Mouse (Mus musculus) forebrain, embryonic 14.5 days (tissue): Measurements from ENCODE around the gene Qsox1. TPM values are rescaled to one million over a fixed set of nuclear protein-coding genes. Genes with fewer than 3 reads are reported as not detected.

Experiments used
- ATAC-seq: fragments of 200-750 bp; cut with Nextera tagmentation; 2 replicates; pipeline ENCODE4 v1.8.0; 2017; ENCODE audit warnings: mild to moderate bottlenecking, moderate library complexity
- DNase-seq: peaks from one replicate; pipeline ENCODE4 v3.0.0-alpha.2; 2015; ENCODE audit warnings: low spot score
- H3K27ac ChIP-seq: fragments of 300-500 bp; sonication (generic); 2 replicates; pipeline ENCODE4 v1.5.1; 2014; ENCODE audit warnings: low read depth, mild to moderate bottlenecking, control low read depth, low read length, moderate library complexity
- H3K27me3 ChIP-seq: fragments of 300-500 bp; sonication (generic); replicated peaks from 2 replicates; pipeline ENCODE4 v1.6.1; 2014; ENCODE audit warnings: low read length, control low read depth, mixed read lengths; ENCODE audit not compliant: control insufficient read depth, insufficient read depth
- H3K36me3 ChIP-seq: fragments of 300-500 bp; sonication (generic); 2 replicates; pipeline ENCODE4 v1.6.1; 2014; ENCODE audit warnings: low read length, control low read depth; ENCODE audit not compliant: control insufficient read depth, insufficient read depth
- H3K4me1 ChIP-seq: fragments of 300-500 bp; sonication (generic); 2 replicates; pipeline ENCODE4 v1.6.1; 2014; ENCODE audit warnings: antibody characterized with exemption, low read length, control low read depth; ENCODE audit not compliant: control insufficient read depth, insufficient read depth
- H3K4me2 ChIP-seq: fragments of 300-500 bp; sonication (generic); 2 replicates; pipeline ENCODE4 v1.6.1; 2014; ENCODE audit warnings: mild to moderate bottlenecking, control low read depth, low read length
- H3K4me3 ChIP-seq: fragments of 300-500 bp; sonication (generic); 2 replicates; pipeline ENCODE4 v1.5.1; 2014; ENCODE audit warnings: low read depth, low read length, control low read depth
- H3K9ac ChIP-seq: fragments of 300-500 bp; sonication (generic); 2 replicates; pipeline ENCODE4 v1.6.1; 2014; ENCODE audit warnings: mild to moderate bottlenecking, low read length, control low read depth, moderate library complexity
- H3K9me3 ChIP-seq: fragments of 300-500 bp; sonication (generic); replicated peaks from 2 replicates; pipeline ENCODE4 v1.6.1; 2016; ENCODE audit warnings: low read length, control low read depth, mixed read lengths; ENCODE audit not compliant: control insufficient read depth
- WGBS: fragments of 180-500 bp; shearing (Covaris S2); extraction: QIAGEN DNeasy Blood & Tissue Kit; methylation state at CpG from one replicate; pipeline ENCODE4 v1.1.7; 2014; 5-methylcytosine and 5-hydroxymethylcytosine counted together
- polyA plus RNA-seq: library from polyadenylated mRNA; unstranded; fragments of >200 nt; fragmentation: Nextera tagmentation; extraction: Ambion mirVana; gene quantifications from 2 replicates; pipeline ENCODE4 v1.2.1, GENCODE M21; 2014

The Qsox1 gene
- polyA plus RNA-seq, 1 experiment from 2014 or later = 7.9 TPM

DNA sequence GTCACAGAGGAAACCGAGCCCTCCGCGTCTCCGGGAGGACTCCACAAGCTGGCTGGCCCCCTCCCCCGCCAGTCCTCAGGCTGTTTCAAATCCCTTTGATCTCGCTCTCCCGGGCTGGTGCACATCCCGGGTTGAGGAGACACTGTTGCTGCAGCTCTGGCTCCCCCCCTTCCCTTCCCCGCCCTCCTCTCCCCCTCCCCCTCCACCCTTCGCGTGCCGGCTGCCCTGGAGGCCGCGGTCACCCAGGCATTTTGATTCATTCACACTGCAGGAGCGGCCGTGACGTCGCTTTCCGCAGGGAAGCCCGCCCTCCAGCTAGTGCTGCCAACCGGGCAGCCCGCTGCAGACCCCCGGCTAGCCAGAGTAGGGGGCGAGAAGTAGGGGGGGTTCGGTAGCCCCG lies 70.7 kb downstream of the Qsox1 start:
- peak; percentile 55 for DNase-seq
- peaks cover 22% of the 10 kb centered on the region for H3K4me1 ChIP-seq
- under 1% methylated on average over 25 of the region's 26 CpGs for WGBS

DNA sequence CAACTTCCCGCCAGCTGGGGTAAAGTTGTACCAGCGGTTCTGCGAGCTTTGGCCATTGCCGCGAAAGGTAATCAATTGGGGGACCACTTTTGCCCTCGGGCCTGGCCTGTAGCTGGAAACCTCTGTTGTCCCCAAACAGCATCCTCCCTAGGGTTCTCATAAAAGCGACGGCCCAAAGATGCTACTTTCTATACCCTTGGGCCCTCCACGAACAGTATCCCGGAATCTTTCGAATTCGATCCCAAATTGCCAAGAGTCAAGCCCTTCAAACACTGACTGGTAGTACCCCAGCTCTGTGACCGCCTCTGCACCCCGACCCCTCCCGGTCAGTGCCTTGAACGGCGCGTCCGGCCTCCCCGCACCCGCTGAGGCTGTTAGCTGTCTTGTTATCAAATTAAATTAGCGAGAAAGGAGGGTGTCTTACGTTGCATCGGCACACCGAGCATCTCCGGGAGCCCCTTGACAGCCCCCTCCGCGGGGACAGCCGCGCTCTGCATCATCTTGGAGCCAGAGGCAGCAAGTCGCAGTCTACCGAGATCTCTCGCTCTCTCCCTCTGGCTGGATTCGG lies 71.2 kb downstream of the Qsox1 start:
- H3K27ac ChIP-seq = no peak overlapping the region
- H3K36me3 ChIP-seq = no peaks in the 10 kb centered on the region
- H3K9ac ChIP-seq = peak overlapping the region; percentile 41; the same call in 1 of the 2 replicates
- WGBS = under 1% methylated on average over 34 of the region's 34 CpGs
- DNase-seq (no peak), ATAC-seq (peak; percentile 17; the same call in 1 of the 2 replicates)
- H3K27me3 ChIP-seq = peaks cover 92% of the 10 kb centered on the region
- peaks cover 22% of the 10 kb centered on the region for H3K4me1 ChIP-seq
- peak overlapping the region; percentile 46 for H3K4me3 ChIP-seq
- no peaks in the 10 kb centered on the region for H3K9me3 ChIP-seq
- peak overlapping the region; percentile 91 for H3K4me2 ChIP-seq

More for the DNA sequence above, 70.7 kb downstream of the Qsox1 start:
- Histone ChIP-seq H3K4me3 (peak overlapping the region; percentile 46), H3K36me3 (no peaks in the 10 kb centered on the region), H3K4me2 (peak overlapping the region; percentile 91), H3K9me3 (no peaks in the 10 kb centered on the region), H3K27ac (no peak overlapping the region), H3K27me3 (peaks cover 91% of the 10 kb centered on the region), H3K9ac (peak overlapping the region; percentile 41)
- peak; percentile 70 for ATAC-seq

DNA sequence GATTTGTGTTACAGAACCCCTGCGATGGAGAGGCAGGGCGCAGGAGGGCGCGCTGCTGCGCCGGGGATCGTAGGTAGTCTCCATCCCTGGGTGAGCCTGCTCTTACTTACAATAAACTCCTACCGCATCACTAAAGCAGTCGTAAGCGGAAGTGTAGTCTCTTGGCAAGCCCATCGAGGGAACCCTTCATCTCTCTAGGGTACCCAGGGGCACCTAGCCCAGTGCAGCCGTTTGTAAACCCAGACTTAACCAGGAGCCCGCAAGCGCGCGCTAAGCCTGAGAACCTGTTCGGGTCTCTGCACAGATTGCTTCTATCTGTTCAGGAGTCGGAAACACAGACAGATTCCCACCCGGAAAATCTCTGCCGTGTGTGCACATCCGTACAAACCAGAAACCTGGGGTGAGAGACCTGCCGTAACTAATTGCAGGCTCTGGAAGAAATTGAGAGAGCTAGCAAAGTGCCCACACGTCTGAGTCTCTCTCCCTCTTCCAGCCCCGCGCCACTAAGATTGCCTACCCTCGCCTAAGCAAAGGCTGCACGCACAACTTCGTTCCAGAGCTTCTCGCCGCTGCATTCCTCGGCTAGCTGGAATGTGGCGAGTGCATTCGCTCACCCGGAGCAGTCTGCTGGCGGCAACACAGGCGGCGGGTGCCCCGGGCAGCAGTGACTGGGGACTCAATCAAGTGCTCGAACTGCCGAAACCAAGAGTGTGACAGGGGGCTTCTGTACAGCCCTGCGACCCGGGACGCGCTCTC lies 71.9 kb downstream of the Qsox1 start:
- H3K4me3 ChIP-seq = peak overlapping the region; percentile 46; the same call in 1 of the 2 replicates
- peak overlapping the region; percentile 91 for H3K4me2 ChIP-seq
- H3K9me3 ChIP-seq = no peaks in the 10 kb centered on the region
- H3K9ac ChIP-seq = no peak overlapping the region
- under 1% methylated on average over 44 of the region's 44 CpGs for WGBS
- peaks cover 92% of the 10 kb centered on the region for H3K27me3 ChIP-seq
- no peak for DNase-seq
- H3K27ac ChIP-seq = no peak overlapping the region
- peak; percentile 21; the same call in 1 of the 2 replicates for ATAC-seq
- no peaks in the 10 kb centered on the region for H3K36me3 ChIP-seq
- peaks cover 22% of the 10 kb centered on the region for H3K4me1 ChIP-seq

DNA sequence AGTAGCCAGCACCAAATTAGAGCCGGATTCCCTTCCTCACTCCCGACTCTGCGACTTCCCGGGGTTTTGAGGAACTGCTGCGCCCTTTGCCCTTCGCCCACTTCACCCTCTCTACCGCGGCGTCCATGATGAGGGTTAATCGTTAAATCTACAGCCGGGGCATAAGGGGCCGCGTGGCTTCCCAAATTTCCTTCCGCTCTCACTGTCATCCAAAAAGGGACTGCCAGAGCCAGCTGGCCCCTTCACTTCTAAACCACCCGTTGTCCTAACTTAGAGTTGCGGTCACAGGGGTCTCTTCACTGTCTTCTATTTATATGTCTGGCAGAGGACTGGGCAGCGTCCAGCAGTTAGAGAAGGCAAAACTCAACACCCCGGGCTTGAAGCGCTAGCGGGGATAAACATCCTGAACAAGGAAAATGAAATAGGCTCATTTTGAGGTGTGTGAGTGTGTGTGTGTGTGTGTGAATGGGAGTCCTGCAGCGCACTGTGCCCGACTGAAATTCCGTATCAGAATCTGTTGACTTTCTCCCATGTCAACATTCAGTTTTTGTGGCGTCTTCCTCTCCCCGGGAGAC lies 74.8 kb downstream of the Qsox1 start:
- under 1% methylated on average over 25 of the region's 25 CpGs for WGBS
- ATAC-seq (no peak), DNase-seq (no peak)
- Histone ChIP-seq H3K27ac (no peak overlapping the region), H3K9me3 (no peaks in the 10 kb centered on the region), H3K4me2 (no peak overlapping the region), H3K9ac (no peak overlapping the region), H3K4me1 (peaks cover 19% of the 10 kb centered on the region), H3K27me3 (peaks cover 94% of the 10 kb centered on the region), H3K36me3 (no peaks in the 10 kb centered on the region), H3K4me3 (no peak overlapping the region)

DNA sequence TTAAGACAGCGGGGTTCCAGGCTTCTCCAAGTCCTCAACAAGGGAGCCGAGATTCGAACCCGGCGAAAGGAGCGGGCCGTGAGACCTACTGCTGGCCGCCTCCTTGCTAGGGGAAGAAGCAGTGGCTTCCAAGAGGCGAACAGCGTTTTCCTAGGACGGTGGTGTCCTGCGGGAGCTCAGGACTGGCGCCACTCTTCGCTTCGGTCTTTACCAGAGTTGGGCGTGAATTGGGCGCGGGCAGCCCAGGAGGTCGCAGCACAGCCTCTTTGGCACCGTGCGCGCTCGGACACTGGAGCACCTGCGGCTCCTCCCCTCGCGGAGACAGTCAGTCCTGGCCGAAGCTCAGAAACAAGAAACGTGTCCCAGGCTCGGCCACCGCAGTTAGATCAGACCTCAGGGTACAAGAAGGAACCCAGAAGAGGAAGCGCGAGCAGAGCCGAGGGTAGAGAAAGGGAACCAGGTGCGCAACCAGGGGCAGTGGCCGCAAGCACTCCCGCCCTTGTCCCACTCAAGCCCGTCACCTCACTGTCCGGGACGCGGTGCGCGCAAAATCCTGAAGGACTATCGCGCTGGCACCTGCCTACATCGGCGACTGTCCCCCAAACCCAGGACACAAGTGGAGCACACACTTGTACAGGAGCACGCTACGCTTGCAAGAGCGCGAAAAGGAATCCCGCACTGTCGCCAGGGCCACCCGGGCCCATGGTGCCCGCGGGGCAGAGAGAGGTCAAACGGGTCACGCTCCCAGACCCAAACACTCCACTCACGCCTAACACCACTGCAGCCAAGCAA lies 75.5 kb downstream of the Qsox1 start:
- no peak overlapping the region for H3K4me3 ChIP-seq
- ATAC-seq (no peak), DNase-seq (no peak)
- peaks cover 13% of the 10 kb centered on the region for H3K4me1 ChIP-seq
- H3K9ac ChIP-seq = no peak overlapping the region
- no peak overlapping the region for H3K27ac ChIP-seq
- no peak overlapping the region for H3K4me2 ChIP-seq
- peaks cover 94% of the 10 kb centered on the region for H3K27me3 ChIP-seq
- under 1% methylated on average over 58 of the region's 58 CpGs for WGBS
- H3K36me3 ChIP-seq = no peaks in the 10 kb centered on the region
- H3K9me3 ChIP-seq = no peaks in the 10 kb centered on the region

DNA sequence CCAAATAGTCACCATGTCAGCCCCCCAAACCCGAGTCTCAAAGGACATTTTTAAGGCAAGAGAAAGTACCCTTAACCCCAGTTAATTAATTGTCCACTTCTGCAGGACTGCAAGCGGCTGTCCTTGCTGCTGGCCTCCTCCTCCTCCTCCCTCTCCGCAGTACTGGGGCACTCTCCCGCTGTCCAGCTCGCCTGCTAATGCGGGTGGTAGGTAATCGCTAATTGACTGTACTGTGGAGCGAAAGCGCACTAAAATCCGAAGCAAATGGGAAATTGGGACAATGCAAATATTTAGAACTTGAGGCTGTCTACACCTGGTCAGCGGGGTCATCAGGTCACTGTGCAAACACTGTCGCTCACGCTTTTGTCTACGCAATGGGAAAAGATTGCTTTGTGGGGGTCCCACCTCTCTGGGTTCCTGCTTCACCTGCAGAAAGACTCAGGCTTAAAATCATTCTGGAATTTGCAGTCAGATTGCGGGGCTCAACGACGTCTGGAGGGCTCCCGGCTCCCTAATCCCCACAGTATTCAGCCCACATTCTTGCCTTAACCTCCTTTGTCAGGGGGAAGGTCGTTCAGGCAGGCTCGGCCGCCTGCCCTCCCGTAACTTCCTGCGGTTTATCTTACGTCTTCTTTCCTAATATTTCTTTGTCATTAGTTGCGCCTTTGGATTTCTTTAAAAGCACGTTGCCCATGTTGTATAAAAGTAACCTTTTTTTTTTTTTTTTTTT lies 76.4 kb downstream of the Qsox1 start:
- H3K9ac ChIP-seq = no peak overlapping the region
- no peaks in the 10 kb centered on the region for H3K36me3 ChIP-seq
- H3K4me2 ChIP-seq = no peak overlapping the region
- ATAC-seq = no peak
- WGBS = under 1% methylated on average over 26 of the region's 26 CpGs
- H3K27ac ChIP-seq = no peak overlapping the region
- no peak for DNase-seq
- no peaks in the 10 kb centered on the region for H3K9me3 ChIP-seq
- no peak overlapping the region for H3K4me3 ChIP-seq
- H3K4me1 ChIP-seq = 0 out of 2 replicates have a peak, but pooled peaks cover 4% of the 10 kb centered on the region
- H3K27me3 ChIP-seq = peaks cover 93% of the 10 kb centered on the region

DNA sequence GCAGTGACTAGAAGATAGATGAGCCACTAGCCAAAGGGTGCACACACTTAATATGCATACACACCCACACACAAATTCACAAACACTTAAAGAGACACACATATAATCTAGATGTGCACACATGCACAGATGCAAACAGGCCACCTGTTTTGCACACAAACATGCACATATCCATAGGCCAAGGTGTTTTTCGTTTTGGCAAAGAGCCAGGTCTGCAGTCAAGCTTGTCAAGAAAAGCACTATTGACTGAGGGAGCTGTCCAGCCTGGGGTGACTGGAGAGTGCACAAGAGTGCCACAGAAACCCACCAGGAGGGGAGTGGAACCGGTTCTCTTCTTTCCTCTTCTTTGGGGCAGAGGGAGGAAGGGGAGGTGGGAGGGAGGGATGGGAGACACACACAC lies 81.5 kb downstream of the Qsox1 start:
- no peak for DNase-seq
- Histone ChIP-seq H3K36me3 (no peaks in the 10 kb centered on the region), H3K27ac (no peak overlapping the region), H3K4me3 (no peak overlapping the region), H3K4me2 (no peak overlapping the region), H3K27me3 (peaks cover 83% of the 10 kb centered on the region), H3K9me3 (no peaks in the 10 kb centered on the region), H3K9ac (no peak overlapping the region), H3K4me1 (peaks cover 3% of the 10 kb centered on the region; the same call in 1 of the 2 replicates)
- ATAC-seq = no peak
- whole genome bisulfite sequencing = 0% methylated on average over 2 of the region's 2 CpGs

DNA sequence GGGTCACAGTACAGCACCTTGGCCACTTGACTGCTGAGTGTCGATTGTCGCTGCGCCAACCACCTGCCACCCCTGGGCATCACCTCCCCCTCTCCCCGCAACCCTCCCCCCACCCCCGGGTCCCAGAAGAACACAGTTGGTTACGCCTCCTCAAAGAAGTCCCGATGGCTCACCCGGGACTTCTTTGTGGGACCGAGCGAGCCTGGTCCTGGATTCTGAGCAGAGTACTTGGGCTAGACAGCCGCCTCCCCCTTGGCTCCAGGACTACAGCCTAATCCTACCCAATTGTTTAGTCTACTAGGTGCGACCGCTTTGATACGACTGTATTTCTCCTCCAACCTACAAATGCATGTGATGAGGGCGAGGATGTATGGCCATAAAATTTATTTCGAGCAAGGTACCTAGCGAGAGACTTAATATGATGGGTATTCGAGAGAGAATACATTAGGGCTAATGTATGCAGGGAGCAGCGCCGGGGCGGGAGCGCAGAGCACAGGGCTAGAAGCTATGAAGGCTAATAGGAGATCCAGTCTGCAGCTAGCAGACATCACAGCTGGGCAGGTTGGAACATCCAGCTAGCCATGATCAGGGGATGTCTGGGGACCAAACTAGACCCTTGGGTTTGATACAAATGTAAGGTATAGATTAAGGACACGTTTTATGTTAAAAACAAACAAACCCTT lies 83.4 kb downstream of the Qsox1 start:
- Histone ChIP-seq H3K9ac (no peak overlapping the region), H3K27me3 (peaks cover 72% of the 10 kb centered on the region), H3K9me3 (no peaks in the 10 kb centered on the region), H3K27ac (no peak overlapping the region), H3K4me1 (peaks cover 3% of the 10 kb centered on the region; the same call in 1 of the 2 replicates), H3K36me3 (no peaks in the 10 kb centered on the region), H3K4me2 (peak overlapping the region; percentile 36), H3K4me3 (no peak overlapping the region; the same call in 1 of the 2 replicates)
- ATAC-seq = no peak
- no peak for DNase-seq
- WGBS = 1% methylated on average over 23 of the region's 23 CpGs
